Mouse (Mus musculus) kidney, postnatal 36 days (tissue): ENCODE measurements around the gene Dpm3.

ENCODE experiments used
- DNase-seq, 2 experiments: peaks; one replicate each; pipeline ENCODE4 v3.0.0; 2021 to 2022; ENCODE audit warnings: mixed read lengths in 2 of 2

Dpm3 gene

GRCm38 (mm10) chr3:89270051-89270755 lies 11.0 kb downstream of the Dpm3 start, which contains the start of gene Slc50a1:
Slc50a1 (minus strand) TSS chr3:89270570.
- peak; percentile 89 to 95 for DNase-seq

GRCm38 (mm10) chr3:89270891-89271290 lies 11.7 kb downstream of the Dpm3 start:
- peak in 1 of 2 experiments; percentile 51 for DNase-seq

- peak; percentile 50 to 67 for DNase-seq
These were observed 12.6 kb downstream of the Dpm3 start for GRCm38 (mm10) chr3:89271760-89272159.

GRCm38 (mm10) chr3:89276061-89276460 lies 16.9 kb downstream of the Dpm3 start:
- DNase-seq = peak; percentile 39 to 65

GRCm38 (mm10) chr3:89277281-89278021 lies 18.3 kb downstream of the Dpm3 start:
- peak; percentile 41 to 65 for DNase-seq

GRCm38 (mm10) chr3:89278107-89278506 lies 18.9 kb downstream of the Dpm3 start:
- DNase-seq = peak; percentile 85 to 94

GRCm38 (mm10) chr3:89278643-89279042 lies 19.5 kb downstream of the Dpm3 start:
- DNase-seq = peak in 1 of 2 experiments; percentile 32

- peak; percentile 94 to 96 for DNase-seq
These were observed 20.2 kb downstream of the Dpm3 start for GRCm38 (mm10) chr3:89279153-89279890.

- DNase-seq = peak; percentile 51 to 66
These were observed 21.0 kb downstream of the Dpm3 start for GRCm38 (mm10) chr3:89280050-89280605.

GRCm38 (mm10) chr3:89280606-89281511 lies 21.7 kb downstream of the Dpm3 start, which contains the start of gene Efna1:
Efna1 (minus strand) TSS chr3:89281142.
- peak; percentile 88 to 91 for DNase-seq

- DNase-seq = peak; percentile 88 to 96
These were observed 22.6 kb downstream of the Dpm3 start for GRCm38 (mm10) chr3:89281579-89282290.

GRCm38 (mm10) chr3:89282291-89282643 lies 23.1 kb downstream of the Dpm3 start:
- no peak for DNase-seq

- DNase-seq = no peak
These were observed 25.1 kb downstream of the Dpm3 start for GRCm38 (mm10) chr3:89284261-89284660.

GRCm38 (mm10) chr3:89285526-89285925 lies 26.4 kb downstream of the Dpm3 start:
- DNase-seq = no peak

- peak; percentile 27 to 31 for DNase-seq
These were observed 28.1 kb downstream of the Dpm3 start for GRCm38 (mm10) chr3:89287286-89287685.

GRCm38 (mm10) chr3:89288503-89288928 lies 29.4 kb downstream of the Dpm3 start:
- DNase-seq = peak; percentile 68 to 73

GRCm38 (mm10) chr3:89291874-89292273 lies 32.7 kb downstream of the Dpm3 start:
- no peak for DNase-seq

GRCm38 (mm10) chr3:89292303-89292702 lies 33.1 kb downstream of the Dpm3 start:
- DNase-seq = no peak

- peak; percentile 70 to 83 for DNase-seq
These were observed 34.2 kb downstream of the Dpm3 start for GRCm38 (mm10) chr3:89293247-89293918.

- peak; percentile 54 to 79 for DNase-seq
These were observed 35.0 kb downstream of the Dpm3 start for GRCm38 (mm10) chr3:89294195-89294594.
